Mouse (Mus musculus): Measurements from ENCODE around the gene Itsn1.

Gene Itsn1

DNA sequence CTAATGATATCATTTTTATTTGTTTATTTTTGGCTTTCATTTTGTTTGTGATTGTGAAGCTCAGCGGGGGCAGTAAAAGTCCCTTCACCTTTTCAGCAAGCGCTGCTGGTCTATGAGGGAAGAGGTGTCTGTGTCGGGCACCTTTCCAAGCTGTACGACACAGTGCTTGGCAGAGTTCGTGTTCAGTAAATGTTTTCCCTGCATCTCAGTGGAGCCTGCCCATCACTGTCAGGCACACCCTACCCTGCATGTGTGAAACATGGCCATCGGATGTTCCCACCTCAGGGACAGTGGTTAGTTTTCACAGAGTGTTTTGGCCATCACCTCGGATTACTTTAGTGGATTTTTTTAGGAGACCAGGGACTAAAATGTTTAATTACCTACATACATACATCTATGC is 54.1 kb downstream of the Itsn1 start:
- H3K4me1 ChIP-seq (replicated peaks; ENCODE audit: low read depth, low read length) = peaks cover 14% of the 10 kb centered on the region
- H3K4me3 ChIP-seq (replicated peaks; ENCODE audit: low read length) = no peak overlapping the region
- H3K27me3 ChIP-seq (ENCODE audit: insufficient read depth, low read length) = no peaks in the 10 kb centered on the region
- H3K36me3 ChIP-seq (ENCODE audit: insufficient read depth, low read length) = peaks cover 37% of the 10 kb centered on the region
- TF ChIP-seq CTCF (conservative IDR thresholded peaks at IDR 0.05; ENCODE audit: low read length) (no peak), NANOG (IDR thresholded peaks at IDR 0.05; ENCODE audit: borderline replicate concordance, low read length) (no peak), POU5F1 (IDR thresholded peaks at IDR 0.05; ENCODE audit: borderline replicate concordance, low read length) (no peak)
- H3K9me3 ChIP-seq (ENCODE audit: low read length) = no peaks in the 10 kb centered on the region

DNA sequence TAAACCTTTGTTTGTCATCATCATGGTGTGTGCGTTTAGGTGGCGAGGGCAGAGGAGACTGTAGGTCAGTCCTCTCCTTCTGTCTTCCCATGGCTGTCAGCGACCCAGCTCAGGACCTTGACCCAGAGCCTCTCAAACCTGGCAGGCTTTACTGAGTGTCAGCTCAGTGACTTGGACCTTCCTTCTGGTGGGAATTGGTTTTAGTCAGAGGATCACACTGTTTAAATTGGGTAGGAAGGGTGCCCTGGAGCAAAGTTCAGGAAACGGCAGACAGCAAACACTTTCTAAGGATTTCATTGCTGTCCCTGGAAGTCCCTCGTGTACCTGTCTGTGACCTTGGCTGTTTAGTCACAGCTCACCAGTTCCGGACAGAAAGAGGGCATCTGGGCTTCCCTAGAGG is 55.2 kb downstream of the Itsn1 start:
- peaks cover 12% of the 10 kb centered on the region for H3K4me1 ChIP-seq (replicated peaks; ENCODE audit: low read depth, low read length)
- TF ChIP-seq CTCF (conservative IDR thresholded peaks at IDR 0.05; ENCODE audit: low read length) = no peak
- TF ChIP-seq NANOG (IDR thresholded peaks at IDR 0.05; ENCODE audit: borderline replicate concordance, low read length) = no peak
- TF ChIP-seq POU5F1 (IDR thresholded peaks at IDR 0.05; ENCODE audit: borderline replicate concordance, low read length) = no peak

DNA sequence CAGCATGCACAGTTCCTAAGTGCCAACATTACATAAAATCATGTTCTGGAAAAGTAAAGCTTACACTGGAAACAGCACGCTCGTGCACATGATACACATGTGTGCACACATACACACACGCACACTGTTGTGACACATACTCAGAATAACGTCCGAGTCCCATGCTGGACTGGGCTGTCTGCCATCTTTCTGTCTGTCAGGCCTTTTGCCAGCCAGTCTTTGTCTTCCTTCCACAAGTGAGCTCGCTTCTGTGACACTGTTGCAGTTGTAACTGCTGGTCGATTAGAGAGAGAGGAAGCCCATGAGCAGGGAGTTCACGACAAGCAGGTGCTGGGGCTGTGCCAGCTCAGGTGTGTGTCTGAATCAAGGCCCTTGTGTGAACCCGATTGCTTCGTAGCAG is 57.3 kb downstream of the Itsn1 start:
- peaks cover 3% of the 10 kb centered on the region; the same call in 1 of the 2 replicates for H3K4me1 ChIP-seq (replicated peaks; ENCODE audit: low read depth, low read length)
- no peaks in the 10 kb centered on the region for H3K27me3 ChIP-seq (ENCODE audit: insufficient read depth, low read length)
- H3K4me3 ChIP-seq (replicated peaks; ENCODE audit: low read length) = no peak overlapping the region
- no peak for TF ChIP-seq POU5F1 (IDR thresholded peaks at IDR 0.05; ENCODE audit: borderline replicate concordance, low read length)
- TF ChIP-seq CTCF (conservative IDR thresholded peaks at IDR 0.05; ENCODE audit: low read length) = no peak
- no peak for TF ChIP-seq NANOG (IDR thresholded peaks at IDR 0.05; ENCODE audit: borderline replicate concordance, low read length)
- peaks cover 57% of the 10 kb centered on the region for H3K36me3 ChIP-seq (ENCODE audit: insufficient read depth, low read length)
- H3K9me3 ChIP-seq (ENCODE audit: low read length) = no peaks in the 10 kb centered on the region

More for the DNA sequence above, 55.2 kb downstream of the Itsn1 start:
- H3K4me3 ChIP-seq (replicated peaks; ENCODE audit: low read length) = no peak overlapping the region
- H3K36me3 ChIP-seq (ENCODE audit: insufficient read depth, low read length) = peaks cover 43% of the 10 kb centered on the region
- no peaks in the 10 kb centered on the region for H3K27me3 ChIP-seq (ENCODE audit: insufficient read depth, low read length)
- H3K9me3 ChIP-seq (ENCODE audit: low read length) = no peaks in the 10 kb centered on the region

DNA sequence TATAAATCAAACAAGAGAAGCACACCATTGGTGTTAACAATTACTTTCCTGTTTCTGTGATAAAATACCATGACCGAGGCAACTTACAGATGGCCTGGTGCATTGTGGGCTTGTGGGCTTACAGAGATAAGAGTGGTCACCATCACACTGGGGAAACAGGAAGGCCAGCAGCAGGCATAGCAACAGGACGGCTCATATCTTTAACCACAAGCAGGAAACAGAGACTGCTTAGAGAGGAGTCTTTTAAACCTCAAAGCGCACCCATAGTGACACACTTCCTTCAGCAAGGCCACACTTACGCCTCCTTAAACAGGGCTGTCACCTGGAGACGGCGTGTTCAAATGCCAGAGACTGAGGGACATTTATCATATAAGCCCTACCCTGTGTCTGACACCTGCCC is 60.6 kb downstream of the Itsn1 start:
- Histone ChIP-seq H3K4me1 (replicated peaks; ENCODE audit: low read depth, low read length) (no peaks in the 10 kb centered on the region), H3K27me3 (ENCODE audit: insufficient read depth, low read length) (no peaks in the 10 kb centered on the region), H3K36me3 (ENCODE audit: insufficient read depth, low read length) (peaks cover 69% of the 10 kb centered on the region), H3K9me3 (ENCODE audit: low read length) (no peaks in the 10 kb centered on the region), H3K4me3 (replicated peaks; ENCODE audit: low read length) (no peak overlapping the region)
- TF ChIP-seq CTCF (conservative IDR thresholded peaks at IDR 0.05; ENCODE audit: low read length) (no peak), NANOG (IDR thresholded peaks at IDR 0.05; ENCODE audit: borderline replicate concordance, low read length) (no peak), POU5F1 (IDR thresholded peaks at IDR 0.05; ENCODE audit: borderline replicate concordance, low read length) (no peak)

DNA sequence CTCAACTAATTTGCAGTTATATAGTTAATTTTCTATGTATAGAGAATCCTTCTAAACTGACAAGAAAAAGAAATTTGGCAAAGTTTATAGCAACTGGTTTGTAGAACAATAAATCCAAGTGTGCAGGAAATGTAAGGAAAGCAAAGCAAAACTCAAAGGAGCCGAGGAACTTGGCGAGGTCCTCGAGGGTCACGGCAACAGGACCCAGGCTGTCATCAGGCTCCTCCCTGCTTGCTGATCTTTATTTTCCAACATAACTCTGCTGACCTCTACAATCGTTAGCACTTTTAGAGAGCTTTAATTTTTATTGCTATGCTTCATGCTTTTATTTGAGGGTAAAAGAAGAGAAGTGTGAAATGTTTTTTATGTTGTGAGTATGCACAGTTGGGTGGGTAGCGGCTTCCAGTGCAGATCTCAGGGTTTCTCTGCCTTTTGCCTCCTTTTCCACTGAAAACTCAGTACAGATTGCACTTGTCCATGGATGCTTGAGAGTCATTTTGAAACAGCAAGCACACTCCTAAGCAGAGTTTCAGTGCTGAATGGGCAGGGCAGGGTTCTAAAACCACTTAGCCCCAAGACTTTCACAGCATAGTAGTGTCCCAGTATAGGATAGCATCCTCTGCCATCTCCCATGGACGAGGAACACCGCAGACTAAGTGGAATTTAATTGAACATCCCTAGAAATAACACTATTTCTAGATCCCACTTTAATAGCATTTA is 63.6 kb downstream of the Itsn1 start:
- peaks cover 57% of the 10 kb centered on the region for H3K36me3 ChIP-seq (ENCODE audit: insufficient read depth, low read length)
- no peaks in the 10 kb centered on the region for H3K4me1 ChIP-seq (replicated peaks; ENCODE audit: low read depth, low read length)
- H3K27me3 ChIP-seq (ENCODE audit: insufficient read depth, low read length) = no peaks in the 10 kb centered on the region
- no peak for TF ChIP-seq POU5F1 (IDR thresholded peaks at IDR 0.05; ENCODE audit: borderline replicate concordance, low read length)
- no peak for TF ChIP-seq CTCF (conservative IDR thresholded peaks at IDR 0.05; ENCODE audit: low read length)
- no peak for TF ChIP-seq NANOG (IDR thresholded peaks at IDR 0.05; ENCODE audit: borderline replicate concordance, low read length)
- H3K9me3 ChIP-seq (ENCODE audit: low read length) = no peaks in the 10 kb centered on the region
- no peak overlapping the region for H3K4me3 ChIP-seq (replicated peaks; ENCODE audit: low read length)

DNA sequence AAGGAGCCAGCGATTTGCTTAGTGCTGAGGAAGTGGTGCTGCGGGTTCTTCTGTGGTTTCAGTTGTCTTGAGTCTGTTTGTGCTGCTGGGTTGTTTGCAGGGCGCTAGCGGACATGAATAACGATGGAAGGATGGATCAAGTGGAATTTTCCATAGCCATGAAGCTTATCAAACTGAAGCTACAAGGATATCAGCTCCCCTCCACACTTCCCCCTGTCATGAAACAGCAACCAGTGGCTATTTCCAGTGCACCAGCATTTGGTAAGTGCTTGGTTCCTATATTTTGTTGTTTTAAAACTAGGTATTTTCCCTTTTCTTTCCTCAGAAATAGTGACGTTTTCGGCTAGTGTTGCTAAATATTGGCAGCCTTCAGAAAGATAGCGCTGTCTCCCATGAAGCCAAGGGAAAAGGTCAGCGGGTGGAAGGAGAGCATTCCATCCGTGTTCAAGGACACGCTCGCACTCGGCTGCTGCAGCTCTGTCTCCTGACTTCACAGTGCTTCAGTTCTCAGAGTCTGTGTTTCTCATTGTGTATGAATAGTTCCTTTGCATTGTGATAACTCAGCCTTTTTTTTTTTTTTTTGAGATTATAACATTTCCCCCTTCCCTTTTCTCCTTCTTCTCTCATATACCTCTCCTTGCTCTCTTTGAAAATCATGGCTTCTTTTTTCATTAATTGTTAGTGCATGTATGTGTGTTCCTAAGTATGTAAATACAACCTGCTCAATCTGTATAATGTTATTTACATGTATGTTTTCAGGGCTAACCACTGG is 64.6 kb downstream of the Itsn1 start:
- Histone ChIP-seq H3K9me3 (ENCODE audit: low read length) (no peaks in the 10 kb centered on the region), H3K4me1 (replicated peaks; ENCODE audit: low read depth, low read length) (no peaks in the 10 kb centered on the region), H3K27me3 (ENCODE audit: insufficient read depth, low read length) (no peaks in the 10 kb centered on the region), H3K4me3 (replicated peaks; ENCODE audit: low read length) (no peak overlapping the region), H3K36me3 (ENCODE audit: insufficient read depth, low read length) (peaks cover 51% of the 10 kb centered on the region)
- no peak for TF ChIP-seq POU5F1 (IDR thresholded peaks at IDR 0.05; ENCODE audit: borderline replicate concordance, low read length)
- no peak for TF ChIP-seq CTCF (conservative IDR thresholded peaks at IDR 0.05; ENCODE audit: low read length)
- no peak for TF ChIP-seq NANOG (IDR thresholded peaks at IDR 0.05; ENCODE audit: borderline replicate concordance, low read length)

DNA sequence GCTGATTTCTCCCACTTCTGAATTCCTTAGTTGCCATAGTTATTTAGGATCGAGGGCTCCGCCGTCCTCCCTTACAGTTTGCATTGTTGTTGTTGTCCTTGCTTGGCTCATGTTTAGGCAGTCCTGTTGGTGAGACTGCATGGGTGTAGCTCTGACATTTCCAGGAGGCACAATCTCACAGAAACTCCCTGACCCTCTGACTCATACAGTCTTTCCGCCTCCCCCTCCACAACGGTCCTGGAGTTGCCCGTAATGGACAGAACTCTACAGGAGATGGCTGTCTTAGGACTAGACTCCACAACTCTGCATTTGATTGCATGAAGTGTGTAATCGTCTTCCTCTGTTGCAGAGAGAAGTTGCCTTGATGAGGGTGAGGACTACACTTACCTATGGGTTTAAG is 65.2 kb downstream of the Itsn1 start:
- peaks cover 50% of the 10 kb centered on the region for H3K36me3 ChIP-seq (ENCODE audit: insufficient read depth, low read length)
- no peaks in the 10 kb centered on the region for H3K9me3 ChIP-seq (ENCODE audit: low read length)
- TF ChIP-seq NANOG (IDR thresholded peaks at IDR 0.05; ENCODE audit: borderline replicate concordance, low read length) (no peak), CTCF (conservative IDR thresholded peaks at IDR 0.05; ENCODE audit: low read length) (no peak), POU5F1 (IDR thresholded peaks at IDR 0.05; ENCODE audit: borderline replicate concordance, low read length) (no peak)
- no peaks in the 10 kb centered on the region for H3K27me3 ChIP-seq (ENCODE audit: insufficient read depth, low read length)
- no peaks in the 10 kb centered on the region for H3K4me1 ChIP-seq (replicated peaks; ENCODE audit: low read depth, low read length)
- H3K4me3 ChIP-seq (replicated peaks; ENCODE audit: low read length) = no peak overlapping the region

DNA sequence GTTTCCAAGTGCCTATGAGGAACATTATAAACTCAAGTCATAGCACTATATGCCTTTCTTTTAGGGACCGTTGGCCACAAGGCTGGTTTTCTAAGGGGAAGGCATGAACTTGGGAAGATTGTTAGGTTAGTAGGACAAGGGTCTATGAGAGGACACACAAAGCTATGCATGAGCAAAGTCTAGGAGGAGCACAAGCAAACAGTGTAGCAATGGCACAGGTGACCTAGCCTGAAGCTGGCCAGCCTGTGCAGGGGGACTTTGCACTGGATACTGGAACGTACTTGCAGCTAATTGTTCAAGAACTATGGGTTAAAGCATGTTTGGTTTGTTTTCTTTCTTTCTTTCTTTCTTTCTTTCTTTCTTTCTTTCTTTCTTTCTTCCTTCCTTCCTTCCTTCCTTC is 66.0 kb downstream of the Itsn1 start:
- Histone ChIP-seq H3K27me3 (ENCODE audit: insufficient read depth, low read length) (no peaks in the 10 kb centered on the region), H3K9me3 (ENCODE audit: low read length) (no peaks in the 10 kb centered on the region), H3K4me3 (replicated peaks; ENCODE audit: low read length) (no peak overlapping the region), H3K36me3 (ENCODE audit: insufficient read depth, low read length) (peaks cover 49% of the 10 kb centered on the region), H3K4me1 (replicated peaks; ENCODE audit: low read depth, low read length) (no peaks in the 10 kb centered on the region)
- TF ChIP-seq CTCF (conservative IDR thresholded peaks at IDR 0.05; ENCODE audit: low read length) = no peak
- no peak for TF ChIP-seq POU5F1 (IDR thresholded peaks at IDR 0.05; ENCODE audit: borderline replicate concordance, low read length)
- no peak for TF ChIP-seq NANOG (IDR thresholded peaks at IDR 0.05; ENCODE audit: borderline replicate concordance, low read length)

Data from E14TG2a.4 (cell line).